ENCODE assay signal across 8 mouse cellular contexts in the genomic region with DNA sequence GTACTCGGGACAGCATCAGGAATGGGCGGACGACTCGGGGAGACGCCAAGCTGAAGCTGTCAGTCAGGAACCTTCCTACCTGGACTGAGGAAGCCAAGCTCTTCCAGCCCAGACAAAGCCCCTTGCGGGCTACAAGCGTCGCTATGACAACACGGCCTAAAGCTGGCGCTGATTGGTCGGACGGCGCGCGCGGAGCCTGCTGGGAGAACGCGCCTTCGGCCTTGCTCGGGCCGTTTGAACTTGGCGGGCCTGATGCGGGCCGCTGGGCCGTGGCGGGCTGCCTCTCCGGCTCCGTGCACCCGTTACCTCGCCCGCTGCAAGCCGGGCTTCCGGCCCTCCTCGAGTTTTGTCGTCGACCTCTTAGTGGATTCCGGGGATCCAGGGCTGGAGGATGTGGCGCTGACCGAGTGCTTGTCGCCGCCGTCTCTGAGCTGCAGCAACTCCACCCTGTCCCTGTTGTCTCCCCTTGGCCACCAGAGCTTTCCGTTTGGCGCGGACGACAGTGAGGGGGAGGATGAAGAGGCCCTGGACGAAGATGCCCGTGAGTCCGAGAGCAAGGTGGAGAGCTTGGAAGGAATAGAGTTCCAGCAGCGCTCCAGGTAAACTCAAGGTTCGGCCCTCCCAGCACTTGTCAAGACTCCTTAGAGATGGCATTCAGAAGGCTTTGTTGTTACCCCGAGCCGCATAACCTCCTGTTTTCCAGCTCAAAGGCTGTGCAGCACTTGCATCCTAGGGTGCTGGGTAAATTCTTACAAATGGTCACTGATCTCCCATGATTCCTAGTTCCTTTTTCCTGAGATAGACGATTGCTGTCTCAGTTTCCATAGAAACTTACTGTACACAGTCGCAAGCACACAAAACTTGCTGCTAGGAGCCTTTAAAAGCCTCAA. TPM values are rescaled to one million over a fixed set of nuclear protein-coding genes. Genes with fewer than 3 reads are reported as not detected.
DNase-seq lines count a peak whose midpoint lies in the region; ATAC-seq and TF ChIP-seq lines count a peak whose summit lies in the region.

TSS of gene Ccdc34 (plus strand) at position 202 of the 890 bp plus-strand sequence.

- ATAC-seq in erythroblast, adult 5-6 weeks (replicated peaks; ENCODE audit: low FRiP score, poor library complexity, severe bottlenecking), result peak; percentile 97
- ATAC-seq in heart, embryonic 12.5 days (ENCODE audit: insufficient number of reproducible peaks, low FRiP score), result peak; percentile 99
- peak; percentile 99 for ATAC-seq in kidney, postnatal 0 days (replicated peaks; ENCODE audit: low FRiP score, low read depth)
- peak; percentile 98 for ATAC-seq in liver, embryonic 11.5 days (replicated peaks; ENCODE audit: low FRiP score)
- ATAC-seq in stomach, embryonic 14.5 days (ENCODE audit: insufficient number of reproducible peaks, insufficient read depth, low FRiP score, low read depth), result peak; percentile 98

- H3K9me3 ChIP-seq in heart, embryonic 12.5 days (replicated peaks), result no peaks in the 10 kb centered on the region
- no peaks in the 10 kb centered on the region for H3K9me3 ChIP-seq in kidney, postnatal 0 days (replicated peaks; ENCODE audit: low read length)
- no peaks in the 10 kb centered on the region for H3K9me3 ChIP-seq in liver, embryonic 11.5 days (ENCODE audit: control insufficient read depth, low read length)
- H3K9me3 ChIP-seq in stomach, embryonic 14.5 days (ENCODE audit: control insufficient read depth, low read depth, low read length), result no peaks in the 10 kb centered on the region

- no peak for TF ChIP-seq CTCF in kidney, postnatal 0 days (IDR thresholded peaks at IDR 0.05; ENCODE audit: low read depth)

- H3K4me1 ChIP-seq in heart, embryonic 12.5 days (replicated peaks), result peaks cover 17% of the 10 kb centered on the region
- no peaks in the 10 kb centered on the region for H3K4me1 ChIP-seq in kidney, postnatal 0 days (replicated peaks; ENCODE audit: insufficient read depth, low read length)
- peaks cover 10% of the 10 kb centered on the region for H3K4me1 ChIP-seq in liver, embryonic 11.5 days (replicated peaks; ENCODE audit: control insufficient read depth, insufficient read depth, low read length)
- H3K4me1 ChIP-seq in stomach, embryonic 14.5 days (ENCODE audit: control insufficient read depth, insufficient read depth, low read length), result peaks cover 14% of the 10 kb centered on the region; the same call in 1 of the 2 replicates

- H3K36me3 ChIP-seq in heart, embryonic 12.5 days, result peaks cover 14% of the 10 kb centered on the region
- H3K36me3 ChIP-seq in kidney, postnatal 0 days (ENCODE audit: insufficient read depth, low read length), result no peaks in the 10 kb centered on the region
- peaks cover 9% of the 10 kb centered on the region; the same call in 1 of the 2 replicates for H3K36me3 ChIP-seq in liver, embryonic 11.5 days (ENCODE audit: control insufficient read depth, insufficient read depth, low read length)
- H3K36me3 ChIP-seq in stomach, embryonic 14.5 days (ENCODE audit: control insufficient read depth, insufficient read depth, low read length), result peaks cover 5% of the 10 kb centered on the region; the same call in 1 of the 2 replicates

- peak within 1 kb of the TSS; percentile 87 for H3K4me2 ChIP-seq in heart, embryonic 12.5 days
- peak within 1 kb of the TSS; percentile 83 for H3K4me2 ChIP-seq in kidney, postnatal 0 days (ENCODE audit: low read length)
- H3K4me2 ChIP-seq in liver, embryonic 11.5 days, result peak within 1 kb of the TSS; percentile 90
- peak within 1 kb of the TSS; percentile 54 for H3K4me2 ChIP-seq in stomach, embryonic 14.5 days (replicated peaks; ENCODE audit: low read depth, low read length)

- H3K27ac ChIP-seq in heart, embryonic 12.5 days (ENCODE audit: poor library complexity, severe bottlenecking), result peak within 1 kb of the TSS; percentile 69
- H3K27ac ChIP-seq in kidney, postnatal 0 days, result peak within 1 kb of the TSS; percentile 88
- H3K27ac ChIP-seq in liver, embryonic 11.5 days (ENCODE audit: low read depth, low read length), result peak within 1 kb of the TSS; percentile 75
- peak within 1 kb of the TSS; percentile 79; the same call in 1 of the 2 replicates for H3K27ac ChIP-seq in stomach, embryonic 14.5 days (ENCODE audit: low read length)

- no peaks in the 10 kb centered on the region for H3K27me3 ChIP-seq in heart, embryonic 12.5 days (replicated peaks)
- no peaks in the 10 kb centered on the region for H3K27me3 ChIP-seq in kidney, postnatal 0 days (ENCODE audit: insufficient read depth, low read length)
- H3K27me3 ChIP-seq in liver, embryonic 11.5 days (replicated peaks; ENCODE audit: control insufficient read depth, insufficient read depth, low read length), result no peaks in the 10 kb centered on the region
- no peaks in the 10 kb centered on the region for H3K27me3 ChIP-seq in stomach, embryonic 14.5 days (ENCODE audit: control insufficient read depth, insufficient read depth, low read length)

- under 1% methylated on average over 55 of the region's 55 CpGs for WGBS in heart, embryonic 12.5 days
- 0% methylated on average over 55 of the region's 55 CpGs for WGBS in kidney, postnatal 0 days
- WGBS in liver, embryonic 11.5 days, result under 1% methylated on average over 55 of the region's 55 CpGs
- whole genome bisulfite sequencing in stomach, embryonic 14.5 days, result under 1% methylated on average over 53 of the region's 55 CpGs

- H3K9ac ChIP-seq in heart, embryonic 12.5 days, result peak within 1 kb of the TSS; percentile 83
- H3K9ac ChIP-seq in kidney, postnatal 0 days (ENCODE audit: low read depth, low read length), result peak within 1 kb of the TSS; percentile 83
- peak within 1 kb of the TSS; percentile 91 for H3K9ac ChIP-seq in liver, embryonic 11.5 days (ENCODE audit: low read depth, low read length)
- peak within 1 kb of the TSS; percentile 75 for H3K9ac ChIP-seq in stomach, embryonic 14.5 days (replicated peaks; ENCODE audit: low read depth, low read length)

- H3K4me3 ChIP-seq in heart, embryonic 12.5 days, result peak within 1 kb of the TSS; percentile 61
- H3K4me3 ChIP-seq in kidney, postnatal 0 days (replicated peaks; ENCODE audit: low read depth, low read length), result peak within 1 kb of the TSS; percentile 77
- peak within 1 kb of the TSS; percentile 76 for H3K4me3 ChIP-seq in liver, embryonic 11.5 days (ENCODE audit: low read depth, low read length)
- peak within 1 kb of the TSS; percentile 61 for H3K4me3 ChIP-seq in stomach, embryonic 14.5 days (ENCODE audit: low read depth, low read length)

- DNase-seq in B cell, adult 2 months, result peak; percentile 84
- DNase-seq in brain, adult 2 months (ENCODE audit: low read depth, low spot score), result peak; percentile 98
- DNase-seq in kidney, postnatal 0 days (ENCODE audit: low spot score), result peak; percentile 98
- DNase-seq in liver, embryonic 11.5 days (ENCODE audit: low spot score), result peak; percentile 85
- DNase-seq in naive thymus-derived CD4-positive, alpha-beta T cell, adult 2 months (ENCODE audit: low read depth), result peak; percentile 86

RNA-seq across cellular contexts. Expression of gene Ccdc34, which starts in this region (rescaled TPM):
- total RNA-seq in erythroblast, adult 5-6 weeks (2015; ENCODE audit: low replicate concordance), result 25.3 and 42.1 TPM in 2 replicates
- total RNA-seq in erythroblast, adult 5-6 weeks (2017; ENCODE audit: low replicate concordance), result 19.7 and 36.2 TPM in 2 replicates
- polyA plus RNA-seq in heart, embryonic 12.5 days (2016; fragmentation: Nextera tagmentation; extraction: Ambion mirVana), result 28.7 and 32.3 TPM in 2 replicates
- polyA plus RNA-seq in kidney, postnatal 0 days (2015; fragmentation: Nextera tagmentation; extraction: Ambion mirVana), result 42.7 and 45.1 TPM in 2 replicates
- 34.4 and 42.5 TPM in 2 replicates for polyA plus RNA-seq in liver, embryonic 11.5 days (2014; fragmentation: Nextera tagmentation; extraction: Ambion mirVana)
- 53.0 and 53.8 TPM in 2 replicates for polyA plus RNA-seq in stomach, embryonic 14.5 days (2014; fragmentation: Nextera tagmentation; extraction: Ambion mirVana)

Comparison
In these comparisons a context has a peak if more than half of its experiments do, and no peak if none do; other contexts are left out.
1. Peak in every context shown above with its lines: DNase-seq, ATAC-seq, H3K4me3 ChIP-seq and H3K27ac ChIP-seq.